Mouse (Mus musculus): ENCODE data around the gene Frem2. TPM values are rescaled to one million over a fixed set of nuclear protein-coding genes. Genes with fewer than 3 reads are reported as not detected.

The Frem2 gene
- polyA plus RNA-seq, 1 experiment from 2014 or later: 10.2 TPM

GRCm38 (mm10) chr3:53555031-53555952 lies 101.9 kb downstream of the Frem2 start:
- Histone ChIP-seq H3K27ac (ENCODE audit: low read length) (no peak overlapping the region), H3K4me1 (replicated peaks; ENCODE audit: control insufficient read depth, insufficient read depth, low read length) (peaks cover 18% of the 10 kb centered on the region), H3K9me3 (ENCODE audit: control insufficient read depth, low read length) (no peaks in the 10 kb centered on the region), H3K36me3 (ENCODE audit: control insufficient read depth, insufficient read depth, low read length) (no peaks in the 10 kb centered on the region), H3K9ac (ENCODE audit: low read length) (no peak overlapping the region), H3K27me3 (ENCODE audit: control insufficient read depth, insufficient read depth, low read depth, low read length) (no peaks in the 10 kb centered on the region), H3K4me3 (ENCODE audit: low read length) (no peak overlapping the region), H3K4me2 (ENCODE audit: low read depth, low read length) (no peak overlapping the region)
- 38% methylated on average over 10 of the region's 10 CpGs for WGBS
- no peak for ATAC-seq (ENCODE audit: low read depth)

- Histone ChIP-seq H3K27ac (ENCODE audit: low read length) (no peak overlapping the region), H3K4me2 (ENCODE audit: low read depth, low read length) (no peak overlapping the region), H3K9me3 (ENCODE audit: control insufficient read depth, low read length) (no peaks in the 10 kb centered on the region), H3K4me1 (replicated peaks; ENCODE audit: control insufficient read depth, insufficient read depth, low read length) (peaks cover 8% of the 10 kb centered on the region), H3K4me3 (ENCODE audit: low read length) (no peak overlapping the region), H3K36me3 (ENCODE audit: control insufficient read depth, insufficient read depth, low read length) (no peaks in the 10 kb centered on the region), H3K9ac (ENCODE audit: low read length) (no peak overlapping the region), H3K27me3 (ENCODE audit: control insufficient read depth, insufficient read depth, low read depth, low read length) (no peaks in the 10 kb centered on the region)
- ATAC-seq (ENCODE audit: low read depth): no peak
- WGBS: 38% methylated on average over 7 of the region's 7 CpGs
These were observed 104.5 kb downstream of the Frem2 start for GRCm38 (mm10) chr3:53552691-53553090.

DNA sequence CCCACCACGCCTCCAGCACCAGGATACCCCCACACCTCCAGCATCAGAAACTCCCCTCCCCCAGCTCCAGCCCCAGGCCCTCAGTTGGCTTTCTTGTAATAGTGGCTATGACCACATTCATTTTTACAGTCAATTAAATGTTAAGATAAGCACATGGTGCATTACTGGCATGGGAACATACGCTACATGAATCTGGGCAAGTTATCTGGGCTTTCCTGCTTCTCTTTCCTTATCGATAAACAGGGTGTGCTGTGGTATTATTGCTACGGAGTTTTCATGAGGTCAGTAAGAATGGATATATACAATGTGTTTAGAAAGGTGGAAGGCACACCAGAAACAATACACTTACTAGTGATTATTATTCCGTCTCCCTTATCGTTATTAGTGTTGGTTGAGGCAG lies 125.1 kb downstream of the Frem2 start:
- Histone ChIP-seq H3K4me3 (ENCODE audit: low read length) (no peak overlapping the region), H3K36me3 (ENCODE audit: control insufficient read depth, insufficient read depth, low read length) (peaks cover under 1% of the 10 kb centered on the region; the same call in 1 of the 2 replicates), H3K9ac (ENCODE audit: low read length) (no peak overlapping the region), H3K27me3 (ENCODE audit: control insufficient read depth, insufficient read depth, low read depth, low read length) (no peaks in the 10 kb centered on the region), H3K4me2 (ENCODE audit: low read depth, low read length) (no peak overlapping the region), H3K9me3 (ENCODE audit: control insufficient read depth, low read length) (no peaks in the 10 kb centered on the region), H3K4me1 (replicated peaks; ENCODE audit: control insufficient read depth, insufficient read depth, low read length) (0 out of 2 replicates have a peak, but pooled peaks cover 3% of the 10 kb centered on the region), H3K27ac (ENCODE audit: low read length) (no peak overlapping the region)
- ATAC-seq (ENCODE audit: low read depth): no peak
- WGBS: 79% methylated on average over 6 of the region's 6 CpGs

DNA sequence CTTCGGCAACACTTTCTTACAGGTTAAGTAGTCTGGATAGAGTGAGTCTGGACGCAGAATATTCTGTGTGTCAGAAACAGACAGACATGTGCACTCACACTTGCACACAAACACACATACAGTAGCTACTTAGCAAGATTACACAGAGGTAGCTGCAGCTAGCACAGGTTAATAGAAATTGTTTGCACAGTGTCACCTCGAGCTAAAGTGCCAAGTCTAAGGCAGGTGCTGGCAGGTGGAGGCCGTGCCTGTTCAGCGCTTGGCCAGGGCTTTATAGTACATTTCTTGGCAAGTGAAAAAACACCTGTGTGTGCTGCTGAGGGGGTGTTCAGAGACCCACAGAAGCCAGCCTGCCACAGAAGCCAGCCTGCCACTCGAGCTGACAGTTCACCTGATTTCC lies 126.8 kb downstream of the Frem2 start:
- peak overlapping the region; percentile 6; the same call in 1 of the 2 replicates for H3K27ac ChIP-seq (ENCODE audit: low read length)
- H3K9me3 ChIP-seq (ENCODE audit: control insufficient read depth, low read length): no peaks in the 10 kb centered on the region
- H3K4me1 ChIP-seq (replicated peaks; ENCODE audit: control insufficient read depth, insufficient read depth, low read length): 0 out of 2 replicates have a peak, but pooled peaks cover 5% of the 10 kb centered on the region
- no peaks in the 10 kb centered on the region for H3K36me3 ChIP-seq (ENCODE audit: control insufficient read depth, insufficient read depth, low read length)
- no peak overlapping the region for H3K4me3 ChIP-seq (ENCODE audit: low read length)
- H3K4me2 ChIP-seq (ENCODE audit: low read depth, low read length): no peak overlapping the region
- H3K27me3 ChIP-seq (ENCODE audit: control insufficient read depth, insufficient read depth, low read depth, low read length): no peaks in the 10 kb centered on the region
- ATAC-seq (ENCODE audit: low read depth): peak; percentile 81
- 55% methylated on average over 6 of the region's 6 CpGs for WGBS
- H3K9ac ChIP-seq (ENCODE audit: low read length): no peak overlapping the region

GRCm38 (mm10) chr3:53525737-53526136 lies 131.4 kb downstream of the Frem2 start:
- ATAC-seq (ENCODE audit: low read depth): peak; percentile 74
- Histone ChIP-seq H3K36me3 (ENCODE audit: control insufficient read depth, insufficient read depth, low read length) (0 out of 2 replicates have a peak, but pooled peaks cover 3% of the 10 kb centered on the region), H3K4me1 (replicated peaks; ENCODE audit: control insufficient read depth, insufficient read depth, low read length) (0 out of 2 replicates have a peak, but pooled peaks cover 5% of the 10 kb centered on the region), H3K27me3 (ENCODE audit: control insufficient read depth, insufficient read depth, low read depth, low read length) (no peaks in the 10 kb centered on the region), H3K4me2 (ENCODE audit: low read depth, low read length) (peak overlapping the region; percentile 55), H3K9ac (ENCODE audit: low read length) (peak overlapping the region; percentile 6; the same call in 1 of the 2 replicates), H3K4me3 (ENCODE audit: low read length) (peak overlapping the region; percentile 44), H3K9me3 (ENCODE audit: control insufficient read depth, low read length) (no peaks in the 10 kb centered on the region), H3K27ac (ENCODE audit: low read length) (no peak overlapping the region)
- WGBS: 6% methylated on average over 21 of the region's 21 CpGs

DNA sequence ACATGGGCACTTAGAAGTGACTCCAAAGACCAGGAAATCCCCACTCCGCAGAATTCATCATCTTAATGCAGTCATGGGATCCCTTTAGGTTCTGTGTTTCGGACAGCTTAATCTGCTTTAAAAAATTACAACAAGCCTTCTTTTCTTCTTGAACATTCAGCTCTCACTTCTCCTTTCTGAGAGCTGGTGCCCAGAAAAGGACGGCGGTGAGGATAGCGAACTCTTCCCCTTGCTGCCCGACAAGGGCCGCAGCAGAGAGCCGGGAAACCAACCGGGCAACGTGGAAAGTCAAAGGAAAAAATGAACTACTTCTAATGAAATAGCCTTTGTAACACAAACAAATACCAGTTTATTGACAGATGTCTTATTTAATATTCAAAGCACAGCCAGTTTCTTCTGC lies 134.4 kb downstream of the Frem2 start:
- Histone ChIP-seq H3K4me3 (ENCODE audit: low read length) (no peak overlapping the region), H3K27me3 (ENCODE audit: control insufficient read depth, insufficient read depth, low read depth, low read length) (no peaks in the 10 kb centered on the region), H3K36me3 (ENCODE audit: control insufficient read depth, insufficient read depth, low read length) (0 out of 2 replicates have a peak, but pooled peaks cover 3% of the 10 kb centered on the region), H3K4me1 (replicated peaks; ENCODE audit: control insufficient read depth, insufficient read depth, low read length) (0 out of 2 replicates have a peak, but pooled peaks cover 2% of the 10 kb centered on the region), H3K27ac (ENCODE audit: low read length) (no peak overlapping the region), H3K4me2 (ENCODE audit: low read depth, low read length) (no peak overlapping the region), H3K9ac (ENCODE audit: low read length) (no peak overlapping the region), H3K9me3 (ENCODE audit: control insufficient read depth, low read length) (no peaks in the 10 kb centered on the region)
- no peak for ATAC-seq (ENCODE audit: low read depth)
- WGBS: 81% methylated on average over 10 of the region's 10 CpGs

DNA sequence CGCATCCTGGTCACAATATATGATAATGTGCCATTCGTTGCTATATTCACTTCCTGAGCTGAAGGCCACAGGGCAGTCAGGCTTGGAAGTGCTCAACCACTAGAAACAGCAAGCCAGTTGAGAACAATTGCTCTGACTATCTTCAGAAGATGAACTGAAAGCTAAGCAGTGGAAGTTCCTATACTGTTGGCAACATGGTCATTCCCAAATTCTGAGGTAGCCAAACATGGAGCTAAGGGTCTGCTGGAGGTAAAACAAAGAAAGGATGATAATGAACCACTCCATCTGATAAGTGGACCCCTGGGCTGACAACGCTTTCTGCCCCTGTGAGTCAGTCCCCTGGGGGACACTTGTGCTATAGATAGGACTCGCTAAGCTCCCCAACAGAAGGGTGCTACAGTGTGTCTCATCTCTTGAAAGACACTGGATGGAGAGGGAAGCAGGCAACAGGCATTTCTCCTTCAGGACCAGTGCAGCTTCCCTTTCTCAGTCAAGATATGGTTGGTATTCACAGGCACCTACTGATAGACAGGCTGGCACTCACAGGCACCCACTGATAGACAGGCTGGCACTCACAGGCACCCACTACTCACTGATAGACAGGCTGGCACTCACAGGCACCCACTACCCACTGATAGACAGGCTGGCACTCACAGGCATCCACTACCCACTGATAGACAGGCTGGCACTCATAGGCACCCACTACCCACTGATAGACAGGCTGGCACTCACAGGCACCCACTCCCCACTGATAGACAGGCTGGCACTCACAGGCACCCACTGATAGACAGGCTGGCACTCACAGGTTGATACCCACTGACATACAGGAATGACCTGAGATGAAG lies 142.7 kb downstream of the Frem2 start:
- no peak overlapping the region for H3K9ac ChIP-seq (ENCODE audit: low read length)
- WGBS: 75% methylated on average over 4 of the region's 4 CpGs
- ATAC-seq (ENCODE audit: low read depth): no peak

DNA sequence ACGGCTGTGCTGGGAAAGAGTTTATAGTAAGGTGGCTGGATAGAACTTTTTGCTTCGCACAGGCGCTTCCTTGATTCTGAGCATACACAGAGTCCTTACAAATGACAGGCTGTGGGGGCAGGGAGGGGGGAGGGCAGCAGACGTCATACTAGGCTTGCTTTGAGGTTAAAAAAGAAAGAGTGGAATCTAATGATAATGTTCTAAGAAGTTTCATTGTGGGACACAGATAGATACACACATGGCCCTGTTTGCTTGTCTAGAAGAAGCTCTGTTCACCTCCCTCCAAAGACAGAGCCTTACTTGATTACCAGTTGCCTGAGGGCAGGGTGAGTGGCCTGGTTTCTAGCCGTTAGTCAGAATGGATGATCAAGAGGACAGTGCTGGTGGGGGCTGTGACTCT lies 144.1 kb downstream of the Frem2 start:
- no peaks in the 10 kb centered on the region for H3K27me3 ChIP-seq (ENCODE audit: control insufficient read depth, insufficient read depth, low read depth, low read length)
- H3K9me3 ChIP-seq (ENCODE audit: control insufficient read depth, low read length): no peaks in the 10 kb centered on the region
- no peak overlapping the region for H3K4me2 ChIP-seq (ENCODE audit: low read depth, low read length)
- H3K4me3 ChIP-seq (ENCODE audit: low read length): no peak overlapping the region
- H3K27ac ChIP-seq (ENCODE audit: low read length): no peak overlapping the region
- no peak overlapping the region for H3K9ac ChIP-seq (ENCODE audit: low read length)
- H3K4me1 ChIP-seq (replicated peaks; ENCODE audit: control insufficient read depth, insufficient read depth, low read length): no peaks in the 10 kb centered on the region
- ATAC-seq (ENCODE audit: low read depth): no peak
- H3K36me3 ChIP-seq (ENCODE audit: control insufficient read depth, insufficient read depth, low read length): no peaks in the 10 kb centered on the region
- WGBS: 47% methylated on average over 5 of the region's 5 CpGs

More for the DNA sequence above, 142.7 kb downstream of the Frem2 start:
- H3K9me3 ChIP-seq (ENCODE audit: control insufficient read depth, low read length): no peaks in the 10 kb centered on the region
- H3K36me3 ChIP-seq (ENCODE audit: control insufficient read depth, insufficient read depth, low read length): no peaks in the 10 kb centered on the region
- H3K27me3 ChIP-seq (ENCODE audit: control insufficient read depth, insufficient read depth, low read depth, low read length): no peaks in the 10 kb centered on the region
- H3K4me3 ChIP-seq (ENCODE audit: low read length): no peak overlapping the region
- H3K4me1 ChIP-seq (replicated peaks; ENCODE audit: control insufficient read depth, insufficient read depth, low read length): no peaks in the 10 kb centered on the region
- H3K4me2 ChIP-seq (ENCODE audit: low read depth, low read length): no peak overlapping the region
- H3K27ac ChIP-seq (ENCODE audit: low read length): no peak overlapping the region

DNA sequence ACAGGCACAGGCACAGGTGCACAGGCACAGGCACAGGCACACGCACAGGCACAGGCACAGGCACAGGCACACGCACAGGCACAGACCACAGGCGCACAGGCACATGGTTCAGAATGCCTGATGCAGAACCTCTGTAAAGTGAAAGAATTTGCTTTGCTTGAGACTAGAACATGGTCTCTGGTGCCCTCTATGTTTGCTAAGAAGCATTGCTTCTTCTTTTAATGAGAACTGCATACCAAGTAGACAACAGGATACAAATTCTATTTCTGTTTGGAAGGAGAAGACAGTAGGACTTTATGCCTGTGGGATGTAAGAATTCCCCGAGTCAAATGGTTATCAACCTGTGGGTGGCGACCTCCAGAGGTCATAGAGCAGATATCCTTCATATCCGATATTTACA lies 154.7 kb downstream of the Frem2 start:
- no peak overlapping the region for H3K9ac ChIP-seq (ENCODE audit: low read length)
- no peak overlapping the region for H3K4me3 ChIP-seq (ENCODE audit: low read length)
- no peaks in the 10 kb centered on the region for H3K27me3 ChIP-seq (ENCODE audit: control insufficient read depth, insufficient read depth, low read depth, low read length)
- no peak overlapping the region for H3K4me2 ChIP-seq (ENCODE audit: low read depth, low read length)
- H3K4me1 ChIP-seq (replicated peaks; ENCODE audit: control insufficient read depth, insufficient read depth, low read length): no peaks in the 10 kb centered on the region
- H3K27ac ChIP-seq (ENCODE audit: low read length): no peak overlapping the region
- no peaks in the 10 kb centered on the region for H3K36me3 ChIP-seq (ENCODE audit: control insufficient read depth, insufficient read depth, low read length)
- ATAC-seq (ENCODE audit: low read depth): no peak
- no peaks in the 10 kb centered on the region for H3K9me3 ChIP-seq (ENCODE audit: control insufficient read depth, low read length)
- 67% methylated on average over 6 of the region's 6 CpGs for WGBS

Measured in lung, embryonic 16.5 days (tissue).